Mouse (Mus musculus): ENCODE data around the gene 4930556J24Rik.
A peak's percentile ranks its signal among the peaks of the same experiment; 100 is the strongest.
"Not testable (repeated sequence)": the region's sequence is repeated elsewhere in the genome, so short reads cannot be mapped to it uniquely, and the experiment has no call there.

Gene 4930556J24Rik

DNA sequence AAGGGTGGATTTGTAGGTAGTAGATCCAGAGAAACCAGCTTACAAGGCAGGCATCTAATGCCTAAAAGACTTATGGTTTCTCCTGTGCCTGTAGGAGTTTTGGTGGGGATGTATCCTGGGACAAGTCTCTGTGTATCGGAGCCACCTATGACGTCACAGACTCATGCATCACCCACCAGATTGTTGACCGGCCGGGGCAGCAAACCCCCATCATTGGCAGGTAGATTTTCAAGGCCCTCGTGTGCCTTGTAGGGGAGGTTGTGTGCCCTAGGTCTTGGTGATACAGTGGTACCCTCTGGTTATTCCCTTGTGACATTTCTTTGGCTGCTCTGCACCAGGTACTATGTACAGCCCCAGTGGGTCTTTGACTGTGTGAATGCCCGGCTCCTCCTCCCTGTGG, at the start of gene 4930556J24Rik:
4930556J24Rik (minus strand) TSS at position 101 of the 400 bp plus-strand sequence.
- no peak for DNase-seq

DNA sequence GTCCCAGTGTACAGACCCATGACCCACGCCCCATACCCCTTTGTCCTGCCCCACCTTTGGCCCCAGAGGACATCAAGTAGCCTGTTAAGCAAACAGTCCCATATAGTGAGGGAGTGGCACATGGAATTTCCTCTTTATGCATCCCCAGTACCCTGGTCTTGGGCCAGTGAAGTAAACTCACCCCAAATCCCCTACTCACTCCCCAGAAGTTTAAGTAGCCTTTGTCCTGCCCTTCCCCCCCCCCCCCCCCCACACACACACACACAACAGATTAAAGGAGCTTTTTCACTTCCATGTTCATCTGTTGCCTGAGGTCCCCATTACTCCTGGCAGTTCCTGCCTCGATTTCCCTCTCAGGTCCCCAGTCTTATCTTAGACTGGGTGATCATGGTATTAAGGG, 46.7 kb upstream of the 4930556J24Rik start:
- no peak for DNase-seq

DNA sequence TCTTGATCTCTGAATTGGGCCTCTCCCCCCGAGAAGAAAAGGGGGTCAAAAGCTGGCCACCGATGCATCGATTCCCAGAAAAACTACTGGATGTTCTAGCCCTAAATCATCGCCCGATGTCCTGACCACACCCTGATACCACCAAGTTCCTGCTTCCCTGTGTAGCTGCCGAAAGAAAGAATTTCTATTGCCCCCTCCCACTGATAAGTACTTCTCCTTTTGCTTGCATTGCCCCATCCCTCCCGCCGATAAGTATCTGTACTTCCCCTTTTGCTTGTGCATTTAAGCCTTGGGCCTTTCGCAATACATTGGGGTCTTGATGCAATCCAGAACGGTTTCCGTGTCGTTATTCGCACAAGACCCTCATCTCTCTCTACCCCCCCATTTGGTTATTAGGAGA, 45.5 kb upstream of the 4930556J24Rik start:
- DNase-seq = not testable (repeated sequence)

DNA sequence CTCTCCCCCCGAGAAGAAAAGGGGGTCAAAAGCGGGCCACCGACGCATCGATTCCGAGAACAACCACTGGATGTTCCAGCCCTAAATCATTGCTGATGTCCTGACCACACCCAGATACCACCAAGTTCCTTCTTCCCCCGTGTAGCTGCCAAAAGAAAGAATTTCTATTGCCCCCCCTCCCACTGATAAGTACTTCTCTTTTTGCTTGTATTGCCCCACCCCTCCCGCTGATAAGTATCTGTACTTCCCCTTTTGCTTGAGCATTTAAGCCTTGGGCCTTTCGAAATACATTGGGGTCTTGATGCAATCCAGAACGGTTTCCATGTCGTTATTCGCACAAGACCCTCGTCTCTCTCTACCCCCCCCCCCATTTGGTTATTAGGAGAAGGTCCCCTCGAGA, 39.2 kb upstream of the 4930556J24Rik start:
- not testable (repeated sequence) for DNase-seq

DNA sequence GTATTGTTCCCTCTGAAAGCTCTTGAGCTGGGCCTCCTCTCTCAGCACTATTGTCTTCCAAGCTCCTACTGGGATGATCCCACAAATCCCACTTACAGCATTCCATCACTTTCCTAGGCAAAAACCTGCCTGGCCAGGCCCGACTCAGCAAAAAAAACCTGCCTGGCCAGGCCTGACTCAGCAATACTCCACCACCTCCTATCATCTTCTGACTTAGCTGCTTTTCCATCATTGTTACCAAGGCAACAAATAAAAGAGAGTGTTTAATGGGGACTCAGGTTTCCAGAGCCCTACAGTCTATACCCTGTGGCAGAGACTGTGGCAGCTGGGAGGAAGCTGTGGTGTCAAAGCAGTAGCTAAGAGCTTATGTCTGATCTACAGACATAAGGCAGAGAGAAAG, 36.0 kb upstream of the 4930556J24Rik start:
- no peak for DNase-seq

DNA sequence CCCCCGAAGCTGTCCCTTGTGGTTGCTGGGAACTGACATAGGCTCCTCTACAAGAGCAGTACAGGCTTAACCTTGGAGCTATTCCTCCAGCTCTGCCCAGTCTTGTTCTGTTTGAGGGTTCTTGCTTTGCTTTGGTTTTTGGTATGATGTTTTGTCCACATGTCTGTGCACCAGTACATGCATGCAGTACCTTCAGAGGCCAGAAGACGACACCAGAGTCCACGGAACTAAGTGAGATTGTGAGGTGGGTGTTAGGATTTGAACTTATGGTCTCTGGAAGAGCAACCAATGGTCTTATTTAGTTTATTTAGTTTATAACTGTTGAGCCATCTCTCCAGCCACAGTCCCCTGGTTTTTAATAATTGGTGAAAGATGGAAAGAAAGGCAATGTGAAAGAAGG, 29.9 kb upstream of the 4930556J24Rik start:
- no peak for DNase-seq

DNA sequence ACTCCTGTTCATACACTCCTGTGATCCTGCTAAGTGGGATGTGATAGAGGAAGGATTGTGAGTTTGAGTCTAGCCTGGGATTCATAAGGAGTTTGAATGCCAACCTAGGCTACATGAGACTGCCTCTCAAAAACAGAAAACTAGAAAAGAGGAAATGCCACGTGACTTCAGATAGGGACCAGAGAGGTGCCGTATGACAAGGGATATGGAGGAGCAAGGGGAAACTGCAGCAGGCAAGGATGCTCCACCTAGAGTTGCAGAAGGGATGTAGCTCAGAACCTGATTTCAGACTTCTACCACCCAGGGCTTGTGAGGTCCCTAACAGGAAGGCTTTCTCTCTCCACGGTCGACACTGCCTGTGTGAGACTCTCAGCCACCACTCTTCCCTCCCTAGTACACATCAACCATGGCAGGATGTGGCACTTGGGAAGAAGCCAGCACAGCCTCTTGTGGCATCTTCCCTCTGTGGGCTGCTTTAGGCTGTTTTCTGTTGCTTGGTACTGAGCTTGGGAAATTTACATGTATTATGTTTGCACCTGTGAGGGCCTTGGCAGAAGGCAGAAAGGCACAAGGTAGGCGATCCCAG, 28.7 kb upstream of the 4930556J24Rik start:
- no peak for DNase-seq

DNA sequence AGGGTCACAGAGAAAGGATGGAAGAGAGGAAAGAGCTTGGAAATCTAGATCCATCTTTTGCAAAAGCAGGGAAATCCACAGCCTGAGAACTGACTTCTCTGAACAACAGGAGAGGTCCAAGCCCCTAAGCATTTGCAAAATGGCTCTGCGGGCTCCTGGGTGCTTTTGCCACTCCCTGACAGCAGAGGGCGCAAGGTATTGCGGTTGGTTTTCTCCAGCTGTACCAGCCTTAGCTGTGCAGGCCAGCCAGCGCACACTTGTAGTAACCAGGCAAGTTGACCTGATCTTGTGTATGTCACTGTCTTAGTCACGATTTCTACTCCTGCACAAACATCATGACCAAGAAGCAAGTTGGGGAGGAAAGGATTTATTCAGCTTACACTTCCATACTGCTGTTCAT, 25.0 kb upstream of the 4930556J24Rik start:
- DNase-seq = peak; percentile 80

DNA sequence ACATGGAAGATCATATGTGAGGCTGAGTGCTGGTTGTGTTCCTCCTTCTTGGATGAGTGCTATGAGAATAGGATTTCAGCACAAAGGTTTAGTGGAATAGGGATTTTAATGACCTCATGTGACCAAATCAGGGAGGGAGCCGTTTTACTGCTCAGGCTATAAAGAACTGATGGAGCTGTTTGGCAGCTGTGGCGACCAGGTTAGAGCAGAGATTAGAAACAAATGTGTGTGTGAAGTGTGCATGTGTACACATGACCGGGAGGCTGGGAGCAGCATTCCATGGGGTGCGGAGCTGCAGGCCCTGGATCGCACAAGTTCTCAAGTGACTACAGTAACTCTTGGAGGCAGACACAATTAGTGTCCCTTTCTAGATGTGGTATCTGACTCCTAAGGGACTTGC, 23.0 kb upstream of the 4930556J24Rik start:
- DNase-seq = no peak

DNA sequence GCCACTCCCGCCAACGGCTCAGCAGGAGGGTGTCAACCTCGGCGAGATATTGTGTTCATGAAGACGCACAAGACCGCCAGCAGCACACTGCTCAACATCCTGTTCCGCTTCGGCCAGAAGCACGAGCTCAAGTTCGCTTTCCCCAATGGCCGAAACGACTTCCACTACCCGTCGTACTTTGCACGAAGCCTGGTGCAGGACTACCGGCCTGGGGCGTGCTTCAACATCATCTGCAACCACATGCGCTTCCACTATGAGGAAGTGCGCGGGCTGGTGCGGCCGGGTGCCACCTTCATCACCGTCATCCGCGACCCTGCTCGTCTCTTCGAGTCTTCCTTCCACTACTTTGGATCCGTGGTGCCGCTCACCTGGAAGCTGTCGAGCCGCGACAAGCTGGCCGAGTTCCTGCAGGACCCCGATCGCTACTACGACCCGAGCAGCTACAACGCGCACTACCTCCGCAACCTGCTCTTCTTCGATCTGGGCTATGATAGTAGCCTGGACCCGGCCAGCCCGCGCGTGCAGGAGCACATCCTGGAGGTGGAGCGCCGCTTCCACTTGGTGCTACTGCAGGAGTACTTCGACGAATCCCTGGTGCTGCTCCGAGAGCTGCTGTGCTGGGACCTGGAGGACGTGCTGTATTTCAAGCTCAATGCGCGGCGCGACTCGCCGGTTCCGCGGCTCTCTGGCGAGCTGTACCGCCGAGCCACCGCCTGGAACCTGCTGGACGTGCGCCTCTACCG, 21.6 kb upstream of the 4930556J24Rik start:
- DNase-seq = peak; percentile 20

DNA sequence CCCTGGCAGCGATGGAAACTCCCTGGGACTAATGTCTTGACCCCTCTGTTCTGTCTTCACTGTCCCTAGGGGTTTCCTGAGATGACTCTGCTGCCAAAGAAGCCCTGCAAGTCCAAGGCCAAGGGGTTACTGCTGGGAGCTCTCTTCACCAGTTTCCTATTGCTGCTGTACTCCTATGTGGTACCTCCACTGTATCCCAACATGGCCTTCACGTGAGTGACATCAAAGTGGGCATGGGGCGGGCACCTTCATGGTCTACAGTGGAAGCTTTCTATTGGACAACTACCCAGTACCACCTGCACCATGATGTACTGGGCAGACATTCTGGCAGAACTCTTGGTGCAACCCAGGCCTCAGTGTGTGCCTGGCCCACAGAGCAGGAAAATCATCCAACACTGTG, 20.3 kb upstream of the 4930556J24Rik start:
- DNase-seq = no peak

DNA sequence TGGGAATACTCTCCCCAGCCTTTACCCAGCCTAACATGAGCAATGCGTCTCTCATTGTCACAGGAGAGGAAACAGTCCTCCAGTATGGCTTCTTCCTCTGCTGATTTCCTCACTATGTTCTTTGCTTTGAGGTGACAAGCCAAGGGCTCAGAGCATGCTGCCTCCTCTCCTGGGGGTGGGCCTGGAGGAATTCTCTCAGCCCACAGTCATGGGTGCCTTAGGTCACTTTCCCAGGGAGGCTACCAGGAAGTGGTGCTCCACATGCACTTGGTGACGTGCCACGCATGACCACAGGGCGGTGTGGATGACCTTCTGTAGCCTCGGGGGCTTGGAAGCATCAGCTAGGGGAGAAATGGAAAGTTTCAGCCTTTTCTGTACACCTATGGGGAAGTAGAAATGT, 18.9 kb upstream of the 4930556J24Rik start:
- no peak for DNase-seq

DNA sequence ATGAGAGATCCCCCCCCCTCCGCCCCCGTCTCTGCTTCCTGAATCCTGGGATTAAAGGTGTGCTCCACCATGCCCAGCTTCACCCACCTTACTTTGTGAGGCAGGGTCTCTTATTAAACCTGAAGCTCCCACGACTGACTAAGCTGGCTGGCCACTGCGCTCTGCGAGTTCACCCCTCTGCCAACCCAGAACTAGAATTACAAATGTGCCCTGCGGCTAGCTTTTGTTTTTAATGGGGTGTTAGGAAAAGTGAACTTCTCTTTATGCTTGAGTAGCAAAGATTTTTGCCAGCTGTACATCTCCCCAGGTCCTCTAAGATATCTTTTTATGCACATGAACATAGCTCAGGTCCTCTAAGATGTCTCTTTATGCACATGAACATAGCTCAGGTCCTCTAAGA, 17.3 kb upstream of the 4930556J24Rik start:
- no peak for DNase-seq

DNA sequence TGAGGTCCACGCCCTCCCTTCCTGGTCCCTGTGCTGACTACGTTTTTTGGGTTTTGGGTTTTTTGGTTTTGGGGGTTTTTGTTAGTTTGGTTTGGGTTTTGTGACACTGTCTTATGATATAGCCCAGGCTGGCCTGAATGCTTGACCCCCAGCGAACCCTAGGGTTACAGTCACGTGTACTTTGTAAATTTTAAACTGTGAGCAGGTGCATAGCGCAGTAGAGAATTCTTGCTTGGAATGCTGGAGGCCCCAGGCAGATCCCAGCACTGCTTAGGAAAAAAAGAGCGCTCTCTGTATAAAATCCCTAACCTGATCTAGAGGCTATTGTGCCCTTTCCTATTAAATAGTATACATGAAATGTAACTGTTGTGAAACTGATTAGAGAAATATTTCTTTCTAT, 16.6 kb upstream of the 4930556J24Rik start:
- DNase-seq = no peak

DNA sequence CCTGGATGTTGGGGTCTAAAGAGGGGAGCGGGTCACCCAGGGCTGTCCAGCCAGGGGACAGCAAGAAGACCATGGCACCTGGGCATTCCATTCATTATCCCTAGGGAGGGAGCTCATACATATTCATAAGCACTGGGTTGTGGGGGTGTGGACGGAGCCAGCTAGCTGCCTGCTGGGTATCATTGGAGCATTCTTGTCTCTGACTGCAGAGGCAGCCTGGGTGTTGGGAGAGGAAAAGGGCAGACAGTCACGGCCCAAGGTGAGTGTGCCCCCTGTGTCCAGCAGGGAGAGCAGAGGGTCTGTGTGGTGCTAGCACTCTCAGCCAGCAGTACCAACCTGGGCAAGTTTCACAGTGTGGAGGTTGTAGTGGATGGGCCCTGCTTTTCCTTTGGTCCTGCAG, 13.2 kb upstream of the 4930556J24Rik start:
- no peak for DNase-seq

DNA sequence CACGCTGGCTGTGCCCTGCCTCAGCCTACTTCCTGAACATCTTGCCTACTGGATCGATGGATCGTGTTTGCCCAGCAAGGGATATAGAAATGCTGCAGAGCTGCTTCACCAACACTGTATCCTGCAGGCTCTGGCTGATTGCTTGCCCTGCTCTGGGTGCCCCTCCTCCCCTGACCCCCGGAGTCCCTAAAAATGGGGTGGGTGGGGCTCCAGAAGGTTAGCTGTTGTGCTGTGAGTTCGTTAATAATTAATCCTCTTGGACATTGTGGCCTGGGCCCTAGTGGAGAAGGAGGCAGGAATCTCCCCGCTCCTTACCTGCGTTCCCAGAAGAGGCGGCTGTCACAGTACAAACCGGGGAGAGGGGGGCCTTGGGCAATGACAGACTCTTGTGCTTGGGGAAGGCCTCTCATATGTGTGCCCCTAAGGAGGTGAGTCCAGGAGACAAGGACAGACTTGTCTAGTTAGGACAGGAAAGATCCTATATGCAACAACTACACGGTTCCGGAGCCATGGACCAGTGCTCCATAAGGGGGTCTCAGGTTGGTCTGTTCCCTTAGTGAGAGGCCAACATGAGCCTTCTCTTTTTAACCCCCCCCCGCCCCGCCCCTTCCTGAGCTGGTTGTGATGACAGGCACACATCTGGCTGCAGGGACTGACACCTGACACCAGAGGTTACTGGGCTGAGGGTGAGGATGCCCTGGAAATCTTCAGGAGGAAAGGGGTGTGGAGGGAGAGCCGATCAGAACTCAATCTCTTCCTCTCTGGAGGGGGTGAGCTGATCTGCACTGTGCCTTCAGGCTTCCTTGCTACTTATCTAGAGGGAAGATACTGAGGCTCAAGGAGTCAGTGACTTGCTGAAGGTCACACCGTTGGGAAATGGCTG, 7.5 kb upstream of the 4930556J24Rik start:
- no peak for DNase-seq

DNA sequence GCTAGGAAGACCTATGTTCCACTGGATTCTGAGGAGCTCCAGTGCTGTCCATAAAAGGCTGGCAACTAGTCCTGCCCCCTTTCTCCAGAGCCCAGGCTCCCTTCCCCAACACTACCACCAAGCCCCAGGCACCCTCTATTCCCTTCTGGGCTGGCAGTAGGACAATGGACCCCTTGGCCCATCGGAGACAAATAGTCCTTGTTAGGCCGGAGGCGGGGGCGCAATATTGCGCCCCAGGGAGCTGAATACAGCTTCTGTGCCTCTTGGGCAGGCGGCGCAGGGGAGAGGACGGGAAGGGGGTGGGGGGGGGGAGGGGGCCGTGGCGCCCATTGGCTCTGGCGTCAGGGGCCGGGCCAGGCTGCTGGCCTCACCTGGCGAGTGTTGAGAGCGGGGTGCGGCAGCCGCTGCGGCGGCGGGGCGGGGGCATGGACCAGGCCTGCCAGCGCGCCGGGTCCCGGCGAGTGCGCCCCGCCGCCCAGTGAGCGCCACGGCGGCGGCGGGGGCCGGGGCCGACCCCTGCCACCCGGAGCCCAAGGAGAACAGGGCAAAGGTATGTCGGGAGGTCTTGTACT, 6.8 kb upstream of the 4930556J24Rik start, which contains the start of gene Gal3st1:
Gal3st1 (plus strand) TSS at position 346 of the 572 bp plus-strand sequence.
- peak; percentile 16 for DNase-seq

DNA sequence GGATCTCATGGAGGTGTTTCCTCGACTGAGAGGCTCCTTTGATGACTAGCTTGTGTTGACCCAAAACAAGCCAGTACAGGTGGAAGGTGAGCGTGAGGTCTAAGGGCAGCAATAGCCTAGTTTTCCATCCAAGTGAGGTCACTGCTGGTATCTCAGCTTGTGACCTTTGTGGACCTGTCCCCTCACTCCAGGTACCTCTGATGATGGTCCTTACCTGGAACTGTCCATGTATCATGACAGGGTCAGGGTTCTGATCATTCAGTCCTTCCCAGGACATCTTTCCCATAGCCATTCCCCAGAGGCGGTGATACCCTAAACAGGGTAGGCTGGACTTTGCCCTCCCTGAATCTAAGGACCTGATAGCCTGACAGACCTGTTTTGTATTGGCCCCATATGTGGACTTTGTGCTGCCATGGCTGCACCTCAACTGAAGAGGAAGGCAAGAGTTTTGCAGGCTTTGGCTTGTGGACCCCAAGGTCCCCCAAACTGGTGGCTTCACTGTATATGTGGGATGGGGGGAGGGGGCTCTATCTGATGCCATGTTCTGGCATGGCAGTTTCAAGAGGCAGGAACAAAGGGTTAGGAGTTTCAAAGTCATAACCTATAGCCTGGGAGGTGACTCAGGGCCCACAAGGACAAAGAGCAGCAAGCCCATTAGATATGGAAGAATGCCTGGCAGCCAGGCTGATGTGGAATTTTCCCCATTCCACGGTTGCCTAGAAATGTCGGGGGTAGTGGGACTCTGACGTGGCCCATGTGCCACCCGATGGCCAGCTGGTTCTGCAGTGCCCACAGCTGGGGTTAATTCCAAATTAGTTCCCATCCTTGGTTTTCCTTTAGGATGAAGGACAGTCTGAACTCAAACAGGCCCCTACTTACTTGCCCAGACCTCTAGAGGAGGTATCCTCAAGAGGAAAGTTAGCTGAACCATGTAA, 6.0 kb upstream of the 4930556J24Rik start:
- DNase-seq = no peak

DNA sequence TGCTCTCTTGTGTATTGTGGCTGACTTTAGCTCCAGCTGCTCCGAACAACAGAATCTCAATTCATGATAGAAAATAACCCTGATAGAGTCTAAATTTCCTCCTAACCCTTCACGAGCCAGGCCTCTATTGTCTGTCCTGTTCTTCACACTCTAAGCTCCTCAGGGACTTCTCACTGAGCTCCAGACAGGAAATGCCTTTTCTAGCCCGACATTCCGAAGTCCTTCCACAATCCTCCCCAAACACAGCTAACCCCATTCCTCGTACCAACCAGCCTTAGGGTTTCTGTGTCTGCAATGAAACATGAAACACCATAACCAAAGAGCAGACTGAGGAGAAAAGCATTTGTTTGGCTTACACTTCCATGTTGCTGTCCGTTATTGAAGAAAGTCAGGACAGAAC, 5.0 kb upstream of the 4930556J24Rik start:
- no peak for DNase-seq

DNA sequence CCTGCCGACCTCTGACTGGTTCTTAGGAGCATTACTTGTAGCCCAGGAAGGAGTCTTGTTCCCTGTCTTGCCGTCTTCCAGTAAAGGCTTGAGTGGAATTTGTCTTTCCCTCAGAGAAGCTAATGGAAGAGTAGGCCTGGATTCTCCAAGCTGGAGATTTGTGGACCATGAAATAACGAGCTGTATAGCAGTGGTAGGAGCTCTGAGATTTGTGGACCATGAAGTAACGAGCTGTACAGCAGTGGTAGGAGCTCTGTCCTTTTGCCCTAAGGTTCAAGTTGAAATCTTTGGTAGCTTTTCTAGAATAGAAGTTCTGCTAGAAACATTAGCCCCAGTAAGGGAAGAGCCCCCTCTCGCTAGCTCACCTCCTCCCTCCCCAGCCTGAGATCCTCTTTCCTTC, 1.8 kb upstream of the 4930556J24Rik start:
- no peak for DNase-seq

DNA sequence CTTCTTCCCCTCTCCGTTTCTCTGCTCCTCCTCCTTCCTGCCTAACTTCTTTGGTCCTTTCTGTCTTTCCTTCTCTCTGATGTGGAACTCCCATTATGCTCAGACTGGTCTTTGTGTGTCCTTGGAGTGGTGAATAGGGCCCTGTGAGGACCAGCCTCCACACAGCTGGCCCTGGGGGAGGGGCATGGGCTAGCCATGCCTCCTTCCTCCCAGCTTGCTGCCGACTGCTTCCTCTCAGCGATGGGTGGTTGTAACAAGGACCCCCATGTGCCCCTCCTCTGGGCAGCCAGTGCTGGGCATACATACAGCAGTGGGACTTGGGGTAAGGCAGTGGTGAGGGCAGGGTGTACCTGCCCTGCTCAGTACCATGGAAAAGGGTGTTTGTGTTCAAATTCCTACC, 2.3 kb downstream of the 4930556J24Rik start:
- DNase-seq = no peak

DNA sequence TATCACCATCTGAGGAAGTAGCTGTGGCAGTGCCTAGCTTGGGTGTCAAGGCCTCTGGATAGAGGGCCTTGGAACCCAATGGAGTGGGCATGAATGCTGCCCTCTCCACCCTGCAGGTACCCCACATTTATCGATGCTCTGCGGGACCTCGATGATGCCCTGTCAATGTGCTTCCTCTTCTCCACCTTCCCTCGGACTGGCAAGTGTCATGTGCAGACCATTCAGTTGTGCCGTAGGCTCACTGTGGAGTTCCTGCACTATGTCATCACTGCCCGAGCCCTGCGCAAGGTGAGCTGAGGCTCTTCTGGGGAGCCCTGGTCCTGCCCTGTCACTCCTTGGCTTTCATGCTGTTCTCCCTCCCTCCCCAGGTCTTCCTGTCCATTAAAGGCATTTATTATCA, 3.5 kb downstream of the 4930556J24Rik start:
- no peak for DNase-seq
